Mouse (Mus musculus): ENCODE measurements around the gene Cdk7.
"Not testable (repeated sequence)": the region's sequence is repeated elsewhere in the genome, so short reads cannot be mapped to it uniquely, and the experiment has no call there.

Gene Cdk7

DNA sequence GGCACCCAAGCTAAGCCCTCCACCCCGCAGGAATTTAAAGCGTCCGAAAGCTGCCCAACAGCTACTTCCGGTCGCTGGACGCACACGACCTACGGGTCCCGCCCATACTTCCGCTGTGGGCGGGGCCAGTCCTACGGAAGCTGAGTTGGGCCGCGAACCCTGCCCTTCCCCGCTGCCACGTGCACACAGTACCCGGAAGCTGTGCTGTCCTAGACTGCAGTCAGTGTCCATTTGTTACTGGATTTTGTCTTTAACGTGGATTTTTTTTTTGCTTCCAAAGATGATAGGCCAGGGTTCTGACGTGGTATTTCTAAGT is at the start of gene Cdk7:
Cdk7 (minus strand) TSS at position 79 of the 316 bp plus-strand sequence.
- peak; percentile 98 for DNase-seq (ENCODE audit: low read depth, low spot score)

DNA sequence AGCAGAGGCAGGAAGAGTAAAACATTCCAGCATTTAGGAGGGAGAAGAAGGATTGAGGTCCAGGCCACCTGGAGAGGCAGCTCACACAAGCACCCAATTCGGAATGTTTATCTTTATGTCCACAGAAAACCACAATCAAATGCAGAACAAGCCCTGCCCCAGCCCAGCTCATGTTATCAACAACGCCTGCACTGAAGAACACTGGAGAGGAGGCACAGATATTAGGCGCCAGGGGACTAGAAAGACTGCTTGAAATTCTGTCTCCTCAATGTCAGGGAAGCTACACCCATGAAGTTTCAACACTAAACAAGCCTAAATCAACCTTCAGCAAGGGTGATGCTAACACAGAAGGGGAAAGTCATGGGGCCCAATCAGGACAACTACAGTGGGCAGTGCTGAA is 46.8 kb upstream of the Cdk7 start:
- peak; percentile 18 for DNase-seq (ENCODE audit: low read depth, low spot score)

DNA sequence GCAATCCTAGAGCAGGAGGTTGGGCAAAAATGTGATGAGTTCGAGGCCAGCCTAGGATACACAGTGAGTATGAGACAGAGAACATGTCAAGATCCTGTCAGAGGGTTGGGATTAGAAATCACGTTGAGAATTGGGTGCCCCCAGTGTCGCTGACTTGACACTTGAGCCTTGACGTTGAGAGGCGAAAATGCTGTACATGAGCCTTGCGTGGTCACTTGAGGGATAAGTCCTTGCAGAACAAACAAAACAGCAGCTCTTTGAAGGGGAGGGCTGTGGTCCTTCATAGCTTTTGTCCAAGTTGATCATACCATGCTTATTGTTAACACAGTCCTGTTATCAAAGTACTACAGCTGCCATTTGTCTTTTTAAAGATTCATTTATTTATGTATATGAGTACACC is 46.0 kb upstream of the Cdk7 start:
- DNase-seq (ENCODE audit: low read depth, low spot score), result peak; percentile 35

DNA sequence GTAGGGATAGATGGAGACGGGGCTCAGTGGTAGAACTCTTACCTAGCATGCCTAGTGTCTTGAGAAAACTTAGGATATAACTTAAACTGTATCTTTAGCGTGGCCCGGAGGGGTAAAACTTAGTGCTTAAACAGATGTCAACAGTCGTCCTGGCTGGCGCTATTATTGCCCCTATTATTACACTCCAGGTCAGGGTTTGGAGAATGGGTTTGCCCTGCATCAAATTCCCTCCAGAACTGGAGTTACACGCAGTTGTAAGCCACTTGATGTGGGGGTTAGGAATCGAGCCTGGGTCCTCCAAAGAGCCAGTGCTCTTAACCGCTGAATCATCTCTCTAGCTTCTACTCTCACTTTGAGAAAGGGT is 45.3 kb upstream of the Cdk7 start:
- DNase-seq (ENCODE audit: low read depth, low spot score), result no peak

- peak; percentile 97 for DNase-seq (ENCODE audit: low read depth, low spot score)
Measured at GRCm38 (mm10) chr13:100775252-100776055, 44.7 kb upstream of the Cdk7 start, which contains the start of gene Cenph. Gene Cenph, minus strand, starts transcription at chr13:100775899.

GRCm38 (mm10) chr13:100774704-100775103 is 44.0 kb upstream of the Cdk7 start:
- DNase-seq (ENCODE audit: low read depth, low spot score), result no peak

DNA sequence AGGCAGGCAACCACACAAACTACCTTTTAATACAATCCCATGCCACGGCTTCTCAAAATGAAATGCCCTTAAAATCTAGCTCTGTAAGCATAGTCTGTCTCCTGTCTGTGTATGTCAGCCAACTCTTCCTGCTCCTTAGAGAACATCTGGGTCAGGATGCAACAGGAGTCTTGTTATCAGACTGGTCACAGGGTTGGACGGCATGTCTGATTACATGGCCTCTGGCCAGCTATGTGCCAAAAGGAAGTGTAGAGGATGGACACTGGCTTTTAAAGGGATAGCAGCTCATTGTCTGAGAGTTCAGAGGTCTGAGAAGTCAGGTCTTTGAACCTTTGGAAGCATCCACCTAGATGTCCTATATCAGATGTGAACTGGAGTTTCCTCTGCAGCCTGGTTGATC is 24.6 kb upstream of the Cdk7 start:
- DNase-seq (ENCODE audit: low read depth, low spot score), result no peak

- DNase-seq (ENCODE audit: low read depth, low spot score), result no peak
Measured at GRCm38 (mm10) chr13:100754186-100754585, 23.4 kb upstream of the Cdk7 start.

GRCm38 (mm10) chr13:100753011-100753410 is 22.3 kb upstream of the Cdk7 start:
- no peak for DNase-seq (ENCODE audit: low read depth, low spot score)

- no peak for DNase-seq (ENCODE audit: low read depth, low spot score)
Measured at GRCm38 (mm10) chr13:100752529-100752928, 21.8 kb upstream of the Cdk7 start.

DNA sequence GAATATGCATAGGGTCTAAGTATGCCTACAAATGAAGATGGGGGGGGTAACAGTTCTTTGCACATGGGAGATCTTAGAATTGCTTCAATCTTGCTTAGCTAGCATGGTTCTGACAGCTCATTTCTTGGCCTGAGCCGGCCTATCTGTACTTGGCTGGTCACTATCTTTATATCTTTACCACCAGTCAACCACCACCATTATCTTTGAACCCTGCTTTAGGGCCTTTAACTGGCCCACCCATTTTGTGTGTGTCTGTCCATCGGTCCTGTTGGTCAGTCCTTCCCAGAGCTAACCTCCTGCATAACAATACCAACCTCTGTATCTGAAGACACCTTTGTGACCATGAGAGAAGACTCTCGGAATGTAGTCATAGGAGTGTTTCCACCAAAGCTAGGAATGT is 20.7 kb upstream of the Cdk7 start:
- no peak for DNase-seq (ENCODE audit: low read depth, low spot score)

DNA sequence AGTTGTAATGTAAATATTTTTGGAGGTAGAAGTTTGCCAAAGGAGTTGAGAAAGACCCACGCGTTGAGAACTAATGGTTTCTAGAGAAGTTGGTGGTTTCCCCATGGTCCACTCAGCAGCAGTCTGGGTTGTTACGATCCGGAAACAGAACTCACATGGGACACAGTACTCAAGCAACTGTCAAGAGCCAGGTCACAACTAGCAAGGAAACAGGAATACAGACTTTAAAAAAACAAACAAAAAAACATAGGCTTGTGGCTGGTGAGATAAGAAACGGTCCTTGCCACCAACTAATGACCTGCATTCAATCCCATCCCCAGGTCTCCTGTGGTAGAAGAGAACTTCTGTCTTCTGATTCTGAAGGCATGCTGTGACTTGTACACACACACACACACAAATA is 20.1 kb upstream of the Cdk7 start:
- no peak for DNase-seq (ENCODE audit: low read depth, low spot score)

DNA sequence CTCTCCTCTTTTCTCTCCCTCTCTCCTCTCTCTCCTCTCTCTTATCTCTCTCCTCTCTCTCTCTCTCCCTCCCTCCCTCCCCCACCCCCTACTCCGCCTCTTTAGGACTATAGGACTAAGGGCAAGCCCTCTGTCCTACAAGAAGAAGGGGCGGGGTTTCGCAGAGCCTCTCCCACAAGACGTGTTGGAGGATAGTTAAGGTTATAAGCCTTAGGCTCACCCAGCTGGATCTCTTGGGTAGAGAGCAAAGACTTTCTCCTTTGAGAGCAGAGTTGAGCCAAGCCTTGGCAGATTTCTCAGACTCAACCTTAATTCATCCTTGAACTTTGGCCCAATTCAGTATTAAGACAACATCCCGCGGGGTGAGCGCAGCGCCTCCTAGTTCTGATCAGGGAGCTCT is 17.9 kb upstream of the Cdk7 start:
- peak; percentile 85 for DNase-seq (ENCODE audit: low read depth, low spot score)

GRCm38 (mm10) chr13:100746090-100746489 is 15.4 kb upstream of the Cdk7 start:
- no peak for DNase-seq (ENCODE audit: low read depth, low spot score)

DNA sequence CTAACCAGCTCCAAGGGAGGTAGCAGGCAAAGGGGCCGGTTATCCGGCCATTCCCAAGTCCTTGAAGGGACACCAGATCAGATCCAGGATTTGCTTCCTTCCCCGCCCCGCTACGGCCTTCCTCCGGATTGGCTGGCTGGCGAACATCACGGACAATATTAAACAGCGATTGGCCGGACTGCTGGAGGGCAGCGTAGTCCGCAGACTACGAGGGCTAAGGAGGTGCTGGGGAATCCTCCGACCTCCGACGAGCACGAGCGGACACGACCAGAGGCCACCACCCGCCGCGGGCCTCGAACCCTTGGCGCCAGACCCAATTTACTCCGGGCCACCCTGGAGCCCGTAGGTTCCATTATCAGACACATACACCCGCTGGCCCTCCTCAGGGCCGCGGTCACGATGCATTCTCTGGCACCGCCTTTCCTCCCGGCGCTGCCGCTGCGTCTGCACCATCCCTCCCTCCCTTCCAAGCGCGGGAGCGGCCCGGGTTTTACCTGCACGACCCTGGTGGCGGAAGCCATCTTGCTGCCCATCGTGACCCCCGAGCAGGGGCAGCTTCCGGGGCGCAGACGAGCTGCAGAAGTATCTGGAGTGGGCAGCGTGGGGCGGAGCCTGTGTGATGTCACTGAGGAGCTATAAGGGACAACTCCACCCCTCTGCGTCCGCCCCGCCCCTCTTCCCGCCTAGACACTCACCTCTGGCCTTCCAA is 13.5 kb upstream of the Cdk7 start, which contains the start of gene Mrps36:
Mrps36 (minus strand) TSS at position 624 of the 709 bp plus-strand sequence.
- DNase-seq (ENCODE audit: low read depth, low spot score), result peak; percentile 96

DNA sequence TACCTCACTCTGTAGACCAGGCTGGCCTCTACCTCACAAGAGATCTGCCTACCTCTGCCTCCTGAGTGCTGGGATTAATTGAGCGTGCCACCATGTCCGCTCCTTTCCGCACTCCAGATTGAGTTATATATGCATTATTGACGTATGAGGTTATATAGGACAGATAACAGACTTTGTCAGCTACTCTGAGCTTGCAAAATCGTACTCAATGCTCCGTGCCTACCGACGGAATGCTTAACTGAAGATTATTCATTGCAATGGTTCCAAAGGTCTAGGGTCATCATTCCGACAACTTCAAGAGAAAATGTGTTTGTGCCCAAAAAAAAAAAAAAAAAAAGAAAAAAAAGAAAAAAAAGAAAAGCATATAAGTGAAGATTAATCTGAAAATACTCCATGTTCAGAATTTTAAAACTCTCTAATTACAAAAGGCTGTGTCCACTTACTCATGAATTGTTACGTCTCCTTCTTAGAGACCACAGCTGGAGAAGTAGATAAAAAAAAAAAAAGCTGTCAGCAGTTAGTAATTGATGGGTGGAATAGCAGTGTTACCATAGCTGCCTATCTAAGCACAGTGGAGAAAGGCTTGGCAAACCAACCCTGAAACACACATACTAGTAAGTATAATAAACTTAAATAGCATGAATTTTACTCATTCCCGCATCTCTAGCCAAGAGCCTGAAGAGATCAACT is 12.8 kb upstream of the Cdk7 start:
- no peak for DNase-seq (ENCODE audit: low read depth, low spot score)

GRCm38 (mm10) chr13:100742831-100743230 is 12.1 kb upstream of the Cdk7 start:
- DNase-seq (ENCODE audit: low read depth, low spot score), result no peak

GRCm38 (mm10) chr13:100732756-100733155 is 2.0 kb upstream of the Cdk7 start:
- no peak for DNase-seq (ENCODE audit: low read depth, low spot score)

DNA sequence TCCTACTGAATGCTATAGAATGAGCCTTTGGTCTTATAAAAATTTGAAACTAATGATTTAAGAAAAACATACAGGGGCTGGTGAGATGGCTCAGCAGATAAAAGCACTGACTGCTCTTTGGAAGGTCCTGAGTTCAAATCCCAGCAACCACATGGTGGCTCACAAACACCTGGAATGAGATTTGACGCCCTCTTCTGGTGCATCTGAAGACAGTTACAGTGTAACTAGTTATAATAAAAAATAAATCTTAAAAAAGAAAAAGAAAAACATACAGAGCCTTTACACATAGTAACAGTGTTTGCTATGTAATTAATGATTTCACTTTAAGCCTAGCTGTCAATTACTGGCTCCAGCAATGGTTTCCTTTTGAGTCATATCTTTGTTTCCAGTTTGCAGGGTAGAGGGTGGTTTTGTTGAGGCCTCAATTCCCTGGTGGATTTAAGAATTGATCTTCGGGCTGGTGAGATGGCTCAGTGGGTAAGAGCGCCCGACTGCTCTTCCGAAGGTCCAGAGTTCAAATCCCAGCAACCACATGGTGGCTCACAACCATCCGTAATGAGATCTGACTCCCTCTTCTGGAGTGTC is 815 bp upstream of the Cdk7 start:
- DNase-seq (ENCODE audit: low read depth, low spot score), result not testable (repeated sequence)

DNA sequence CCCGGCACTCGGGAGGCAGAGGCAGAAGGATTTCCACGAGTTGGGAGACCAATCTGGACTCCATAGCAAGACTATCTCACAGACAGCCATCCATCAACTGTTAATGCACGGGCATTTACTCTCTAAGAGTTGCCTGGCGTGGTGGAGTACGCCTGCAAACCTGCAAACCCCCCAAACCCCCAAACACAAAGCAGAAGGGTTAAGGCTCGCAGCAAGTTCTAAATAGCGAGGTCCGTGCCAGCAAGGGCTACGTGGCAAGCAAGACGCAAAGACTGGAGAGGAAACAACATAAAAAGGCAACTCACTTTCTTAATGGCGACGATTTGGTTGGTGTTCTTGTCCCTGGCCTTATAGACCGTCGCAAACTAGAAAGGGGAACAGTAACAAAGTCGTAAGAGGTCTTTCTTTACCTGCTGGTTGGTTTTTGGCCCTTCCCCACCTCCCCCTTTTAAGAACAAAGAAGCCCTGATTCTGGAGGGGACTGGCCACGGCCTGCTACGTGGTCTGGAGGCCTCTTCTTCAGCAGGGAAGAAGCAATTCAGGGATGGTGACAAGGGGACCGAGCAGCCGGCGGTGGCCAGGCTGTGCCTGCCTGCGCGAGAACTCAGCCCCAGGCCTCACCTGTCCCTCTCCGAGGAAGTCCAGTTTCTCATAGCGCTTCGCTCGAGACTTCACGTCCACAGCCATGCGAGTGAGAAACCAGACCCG is 432 bp downstream of the Cdk7 start:
- no peak for DNase-seq (ENCODE audit: low read depth, low spot score)

DNA sequence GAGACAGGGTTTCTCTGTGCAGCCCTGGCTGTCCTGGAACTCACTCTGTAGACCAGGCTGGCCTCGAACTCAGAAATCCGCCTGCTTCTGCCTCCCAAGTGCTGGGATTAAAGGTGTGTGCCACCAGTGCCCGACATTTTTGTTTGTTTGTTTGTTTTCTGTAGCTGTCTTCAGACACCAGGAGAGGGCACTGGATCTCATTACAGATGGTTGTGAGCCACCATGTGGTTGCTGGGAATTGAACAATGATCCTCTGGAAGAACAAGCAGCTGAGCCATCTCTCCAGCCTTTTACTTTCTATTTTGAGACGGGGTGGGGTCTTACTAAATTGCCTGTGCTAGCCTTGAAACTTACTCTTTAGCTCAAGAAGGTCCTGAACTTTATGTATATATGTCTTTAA is 2.2 kb downstream of the Cdk7 start:
- DNase-seq (ENCODE audit: low read depth, low spot score), result peak; percentile 58

DNA sequence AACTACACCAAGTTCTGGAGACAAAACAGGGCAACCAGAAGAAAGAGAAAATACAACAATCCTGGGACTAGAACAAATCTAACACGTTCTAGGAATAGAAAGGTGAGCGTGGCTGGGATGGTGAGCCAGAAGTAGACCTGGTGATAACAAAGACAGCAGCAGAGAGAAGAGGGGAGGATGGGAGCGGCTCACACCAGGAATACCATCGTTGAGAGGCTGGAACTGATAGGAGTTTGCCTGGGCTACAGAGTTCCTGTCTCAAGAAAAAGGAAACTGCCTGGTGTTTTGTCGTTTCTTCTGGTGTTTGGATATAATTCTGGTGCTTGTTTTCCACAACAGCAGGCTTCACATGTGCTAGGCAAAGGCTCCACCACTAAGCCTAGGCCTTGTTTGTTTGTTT is 2.7 kb downstream of the Cdk7 start:
- DNase-seq (ENCODE audit: low read depth, low spot score), result no peak
